Mouse (Mus musculus) embryonic fibroblast, embryonic 13.5 days (primary cell): ENCODE data around the gene Osgin1. TPM values are rescaled to one million over a fixed set of nuclear protein-coding genes. Genes with fewer than 3 reads are reported as not detected.

Source experiments
- H3K27ac ChIP-seq: 2 replicates; pipeline ENCODE4 v1.5.1; 2012; ENCODE audit warnings: low read length, control low read depth, inconsistent platforms; ENCODE audit not compliant: insufficient read depth
- H3K4me1 ChIP-seq: 2 replicates; pipeline ENCODE4 v1.6.1; 2011; ENCODE audit warnings: low read length; ENCODE audit not compliant: control insufficient read depth, insufficient read depth
- H3K4me3 ChIP-seq: 2 replicates; pipeline ENCODE4 v1.5.1; 2011; ENCODE audit warnings: mild to moderate bottlenecking, control low read depth, low read length; ENCODE audit not compliant: insufficient read depth
- CTCF ChIP-seq: IDR thresholded peaks from 2 replicates; pipeline ENCODE4 v1.5.1; 2011; ENCODE audit warnings: mild to moderate bottlenecking, control low read depth, low read length, moderate library complexity, borderline replicate concordance; ENCODE audit not compliant: insufficient read depth
- POLR2A ChIP-seq: IDR thresholded peaks from 2 replicates; pipeline ENCODE4 v1.6.1; 2011; ENCODE audit warnings: low read depth, mild to moderate bottlenecking, control low read depth, low read length, moderate library complexity
- polyA plus RNA-seq: library from polyadenylated mRNA; stranded (reverse); fragments of >200 nt; gene quantifications from 2 replicates; pipeline ENCODE4 v1.2.4, GENCODE M21; 2011; ENCODE audit warnings: low read depth; ENCODE audit not compliant: missing spikeins, insufficient read length

Gene Osgin1
- polyA plus RNA-seq, 1 experiment, result 2.6 TPM

DNA sequence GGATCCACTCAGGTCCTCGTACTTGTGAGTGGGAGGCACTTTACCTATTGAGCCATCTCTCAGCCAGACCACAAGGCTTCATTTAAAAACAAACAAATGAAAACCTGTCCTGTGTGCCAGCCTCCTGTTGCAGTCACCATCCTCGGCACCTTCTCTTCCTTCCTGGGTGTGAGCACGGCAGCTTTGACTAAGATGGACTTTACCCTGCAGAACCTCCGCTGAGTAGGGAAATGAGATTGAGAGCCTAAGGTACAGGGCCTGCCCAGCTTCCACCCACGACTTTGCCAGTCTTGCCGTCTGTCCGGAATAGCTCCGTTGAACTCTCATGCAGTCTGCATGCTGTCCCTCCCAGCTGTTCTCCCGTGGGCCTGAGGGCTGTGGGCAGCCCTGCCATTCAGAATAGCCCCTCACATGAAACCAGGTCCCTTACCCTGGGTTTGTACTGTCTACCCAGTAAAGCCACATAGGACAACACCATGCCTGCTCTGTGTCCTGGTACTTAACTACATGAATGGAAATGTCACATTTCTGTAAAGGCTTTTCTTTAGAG is 33.7 kb upstream of the Osgin1 start:
- no peak overlapping the region for H3K4me3 ChIP-seq
- H3K27ac ChIP-seq, result no peak overlapping the region
- TF ChIP-seq CTCF (no peak), POLR2A (no peak)
- peaks cover 6% of the 10 kb centered on the region for H3K4me1 ChIP-seq

DNA sequence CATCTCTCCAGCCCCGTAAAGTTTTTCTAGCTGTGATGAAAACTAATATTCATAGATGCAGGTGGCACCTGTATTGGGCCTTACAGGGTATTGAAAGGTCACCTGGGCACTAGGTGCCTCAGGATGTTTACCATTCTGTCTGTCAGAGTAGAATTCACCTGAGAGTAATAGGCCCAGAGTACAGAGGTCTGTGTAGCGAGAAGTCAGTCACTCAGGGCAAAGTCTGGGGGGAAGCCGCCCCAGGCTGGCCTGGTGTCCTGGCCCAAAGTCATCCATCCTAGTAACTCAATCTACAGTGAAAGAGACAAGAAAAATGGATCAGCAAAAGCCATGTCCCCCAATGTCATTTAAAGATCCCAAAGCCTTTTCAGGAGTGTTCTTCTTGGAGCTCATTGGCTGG is 33.0 kb upstream of the Osgin1 start:
- Histone ChIP-seq H3K27ac (no peak overlapping the region), H3K4me3 (no peak overlapping the region), H3K4me1 (peaks cover 2% of the 10 kb centered on the region; the same call in 1 of the 2 replicates)
- no peak for TF ChIP-seq CTCF
- no peak for TF ChIP-seq POLR2A

DNA sequence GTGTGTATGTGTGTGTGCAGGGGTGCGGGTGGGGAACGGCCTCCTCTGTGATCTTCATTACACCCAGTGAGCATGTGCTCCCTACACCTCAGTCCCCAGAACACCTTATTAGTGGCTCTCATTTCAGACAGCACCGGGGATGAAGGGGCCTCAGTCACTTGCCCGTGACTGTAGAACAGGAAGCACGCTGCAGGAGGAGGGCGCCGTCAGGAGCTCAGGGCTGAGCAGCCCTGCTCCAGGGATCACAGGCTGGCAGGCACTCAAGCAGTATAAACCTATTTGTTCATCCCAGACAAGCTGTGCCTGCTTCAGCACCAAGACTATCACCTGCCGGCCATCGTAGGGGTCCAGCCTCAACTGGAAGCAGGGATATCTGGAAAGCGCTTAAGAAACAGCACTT is 30.0 kb upstream of the Osgin1 start:
- Histone ChIP-seq H3K4me1 (no peaks in the 10 kb centered on the region), H3K27ac (no peak overlapping the region), H3K4me3 (no peak overlapping the region)
- TF ChIP-seq CTCF (no peak), POLR2A (no peak)

DNA sequence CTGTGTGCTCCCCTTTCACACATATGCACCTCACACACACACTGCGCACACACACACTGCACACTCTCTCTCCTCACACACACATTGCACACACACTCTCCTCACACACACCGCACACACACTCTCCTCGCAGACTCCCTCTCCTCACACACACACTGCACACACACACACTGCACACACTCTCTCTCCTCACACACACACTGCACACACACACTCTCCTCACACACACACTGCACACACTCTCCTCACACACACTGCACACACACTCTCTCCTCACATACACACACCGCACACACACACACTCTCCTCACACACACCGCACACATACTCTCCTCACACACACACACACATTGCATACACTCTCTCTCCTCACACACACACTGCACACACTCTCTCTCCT is 29.3 kb upstream of the Osgin1 start:
- no peaks in the 10 kb centered on the region for H3K4me1 ChIP-seq
- no peak overlapping the region for H3K4me3 ChIP-seq
- H3K27ac ChIP-seq, result no peak overlapping the region
- TF ChIP-seq POLR2A (no peak), CTCF (no peak)

DNA sequence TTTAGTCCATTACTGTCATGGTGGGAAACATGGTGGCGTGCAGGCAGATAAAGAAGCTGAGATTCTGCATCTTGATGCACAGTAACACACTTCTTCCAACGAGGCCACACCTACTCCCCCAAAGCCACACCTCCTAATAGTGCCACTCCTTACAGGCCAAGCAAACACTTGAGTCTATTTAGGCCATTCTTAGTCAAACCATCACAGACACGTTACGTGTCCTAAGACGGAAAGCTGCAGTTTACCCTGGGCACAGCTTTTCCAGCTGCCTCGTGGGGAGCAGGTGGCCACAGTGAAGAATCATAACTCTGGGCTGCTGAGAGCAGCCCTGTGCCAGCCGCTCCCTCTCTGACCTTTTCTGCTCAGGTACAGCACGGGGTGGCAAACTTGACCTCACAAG is 25.6 kb upstream of the Osgin1 start:
- TF ChIP-seq CTCF (no peak), POLR2A (no peak)
- Histone ChIP-seq H3K4me1 (no peaks in the 10 kb centered on the region), H3K4me3 (no peak overlapping the region)

DNA sequence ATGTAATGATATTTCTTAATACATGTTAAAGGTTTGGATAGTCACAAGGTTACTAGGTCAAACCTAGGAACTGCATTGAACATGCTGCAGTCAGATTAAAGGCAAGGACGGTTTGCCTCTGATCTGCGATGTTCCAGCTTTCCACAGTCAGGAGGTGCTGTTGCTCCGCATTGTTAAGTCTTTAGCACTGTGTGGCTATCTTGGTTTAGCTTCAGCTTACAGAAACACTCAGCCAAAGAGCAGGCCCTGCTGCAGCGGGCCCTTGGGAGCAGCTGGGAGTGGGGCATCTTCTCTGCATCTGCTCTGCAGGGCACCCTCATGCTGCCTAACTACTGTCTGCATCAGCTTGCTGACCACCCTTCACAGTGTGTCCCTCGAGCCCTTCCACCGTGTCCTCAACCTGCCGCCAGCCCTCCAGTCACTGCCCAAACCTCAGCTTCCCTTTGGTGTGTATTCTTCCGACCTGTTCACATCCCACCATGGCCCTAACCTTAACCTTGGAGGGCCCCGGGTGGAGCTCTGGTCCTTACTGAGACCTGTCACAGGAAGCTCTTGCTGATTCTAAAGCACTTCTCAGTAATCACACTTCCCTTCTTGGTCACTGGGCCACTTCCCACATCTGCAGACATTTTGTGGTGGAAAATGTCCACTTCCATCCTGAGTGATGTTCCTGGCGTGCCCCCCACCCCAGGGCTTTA is 21.7 kb upstream of the Osgin1 start:
- H3K4me1 ChIP-seq, result no peaks in the 10 kb centered on the region
- H3K27ac ChIP-seq, result no peak overlapping the region
- no peak for TF ChIP-seq CTCF
- TF ChIP-seq POLR2A, result no peak
- H3K4me3 ChIP-seq, result no peak overlapping the region

More for the DNA sequence above, 25.6 kb upstream of the Osgin1 start:
- no peak overlapping the region for H3K27ac ChIP-seq

DNA sequence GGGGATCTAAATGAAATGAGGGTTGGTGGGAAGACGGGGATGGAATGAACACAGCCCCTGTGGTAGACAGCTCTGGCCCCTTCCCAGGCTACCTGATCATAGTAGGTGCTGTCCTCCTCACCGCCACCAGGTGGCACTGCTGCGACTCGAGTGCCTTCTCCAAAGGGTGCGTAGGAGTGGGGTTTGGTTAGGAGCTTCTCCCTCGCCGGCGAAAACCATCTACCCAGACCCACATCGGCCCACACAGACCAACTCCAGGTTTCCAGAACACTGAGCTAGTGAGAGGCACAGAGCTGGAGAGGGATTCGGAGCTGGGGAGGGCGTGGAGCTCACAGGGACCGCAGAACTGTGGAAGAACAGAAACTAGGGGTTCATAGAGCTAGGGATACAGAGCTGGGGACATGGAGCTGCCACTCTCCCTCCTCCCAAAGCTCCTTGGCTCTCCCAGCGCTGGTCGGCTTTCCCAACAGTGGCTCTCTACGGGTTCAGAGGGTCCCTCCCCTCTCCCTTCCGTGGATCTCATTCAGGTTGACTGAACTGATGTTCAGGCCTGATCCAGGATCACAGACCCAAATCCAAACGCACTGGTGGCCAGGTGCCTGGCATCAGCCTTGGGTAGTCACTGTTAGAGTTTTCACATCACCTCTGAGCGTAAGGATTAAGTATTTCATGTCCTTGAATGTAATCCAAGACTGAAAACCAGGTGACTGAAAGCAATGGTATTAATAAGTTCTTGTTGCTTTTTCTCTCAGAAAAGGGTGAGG is 21.0 kb upstream of the Osgin1 start:
- H3K4me1 ChIP-seq, result no peaks in the 10 kb centered on the region
- H3K27ac ChIP-seq, result no peak overlapping the region
- no peak overlapping the region for H3K4me3 ChIP-seq
- TF ChIP-seq CTCF (peak; percentile 97), POLR2A (no peak)

DNA sequence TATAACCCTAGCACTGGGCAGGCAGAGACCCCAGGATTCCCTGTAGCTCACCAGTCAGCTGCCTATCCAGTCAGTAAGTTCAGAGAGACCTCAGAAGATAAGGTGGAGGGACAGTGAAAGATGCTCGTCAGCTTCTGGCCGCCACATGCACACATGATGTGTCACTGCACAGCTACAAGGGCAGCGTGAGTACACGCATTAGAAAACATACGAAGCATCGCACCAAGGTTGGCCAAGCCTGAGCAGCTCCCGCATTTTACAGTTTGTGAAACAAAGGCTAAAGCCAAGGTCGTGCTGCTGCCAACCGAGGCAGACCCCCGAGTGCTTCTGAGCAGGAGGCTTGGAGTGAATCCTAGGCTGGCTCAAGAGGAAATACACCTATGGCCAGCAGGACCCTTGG is 20.3 kb upstream of the Osgin1 start:
- Histone ChIP-seq H3K27ac (no peak overlapping the region), H3K4me3 (no peak overlapping the region), H3K4me1 (no peaks in the 10 kb centered on the region)
- TF ChIP-seq POLR2A, result no peak
- TF ChIP-seq CTCF, result no peak

DNA sequence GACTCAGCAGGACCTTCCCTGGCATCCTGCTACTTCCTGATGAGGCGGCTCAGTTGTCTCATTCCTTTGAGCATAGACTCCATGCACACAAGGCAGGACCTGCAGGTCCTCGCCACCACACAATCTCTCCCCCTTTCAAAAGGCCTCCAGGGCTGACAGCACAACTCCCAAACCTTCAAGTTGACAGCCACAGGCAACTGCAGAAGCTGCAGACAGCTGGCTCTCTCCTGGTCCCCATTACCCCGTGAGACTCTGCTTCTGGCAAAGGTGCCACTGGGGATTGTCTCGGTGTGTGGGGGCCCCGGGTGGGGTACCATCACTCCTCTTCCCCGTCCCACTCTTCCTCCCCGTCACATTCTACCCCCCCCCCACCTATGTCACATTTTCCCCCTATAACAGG is 13.6 kb upstream of the Osgin1 start:
- Histone ChIP-seq H3K4me3 (no peak overlapping the region), H3K27ac (no peak overlapping the region), H3K4me1 (peaks cover 5% of the 10 kb centered on the region; the same call in 1 of the 2 replicates)
- TF ChIP-seq POLR2A (no peak), CTCF (no peak)
